Mouse (Mus musculus): Measurements from ENCODE around the gene Ippk. TPM values are rescaled to one million over a fixed set of nuclear protein-coding genes. Genes with fewer than 3 reads are reported as not detected.

The Ippk gene
- polyA plus RNA-seq, 1 experiment: 4.5 TPM

DNA sequence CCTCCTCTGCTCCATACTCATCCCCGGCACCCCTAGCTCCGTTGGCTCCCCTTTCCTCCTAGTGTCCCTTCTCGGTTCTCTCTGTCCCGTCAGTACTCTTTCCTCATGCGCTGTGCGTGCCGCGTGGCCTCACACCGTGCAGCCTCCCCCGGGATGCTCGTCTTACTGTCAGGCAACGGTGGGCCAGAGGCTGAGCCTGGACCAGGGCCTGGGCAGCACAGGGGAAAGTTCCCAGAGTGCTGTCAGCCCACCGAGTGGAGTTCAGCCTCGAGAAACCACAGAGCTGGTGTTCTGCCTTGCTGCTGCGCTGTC is 513 bp downstream of the Ippk start:
- Histone ChIP-seq H3K79me2 (ENCODE audit: control insufficient read depth, insufficient read depth) (peaks cover 58% of the 10 kb centered on the region), H3K4me3 (peak overlapping the region; percentile 85), H3K27me3 (ENCODE audit: control insufficient read depth, insufficient read depth, insufficient read length) (no peaks in the 10 kb centered on the region), H3ac (ENCODE audit: control insufficient read depth, insufficient read length) (peak overlapping the region; percentile 55), H3K36me3 (ENCODE audit: control insufficient read depth, insufficient read depth) (no peaks in the 10 kb centered on the region), H3K4me2 (ENCODE audit: low read depth) (peak overlapping the region; percentile 97)
- TF ChIP-seq POLR2A (IDR thresholded peaks at IDR 0.05; ENCODE audit: insufficient read length, low read depth) (no peak), REST (IDR thresholded peaks at IDR 0.05; ENCODE audit: insufficient read depth, insufficient read length) (no peak), TCF3 (IDR thresholded peaks at IDR 0.05; ENCODE audit: insufficient read length, low read depth) (no peak), MYOD1 (IDR thresholded peaks at IDR 0.05; ENCODE audit: control insufficient read depth in 1 of 3, insufficient read length in 2 of 3, low read depth in 2 of 3) (no peak)

DNA sequence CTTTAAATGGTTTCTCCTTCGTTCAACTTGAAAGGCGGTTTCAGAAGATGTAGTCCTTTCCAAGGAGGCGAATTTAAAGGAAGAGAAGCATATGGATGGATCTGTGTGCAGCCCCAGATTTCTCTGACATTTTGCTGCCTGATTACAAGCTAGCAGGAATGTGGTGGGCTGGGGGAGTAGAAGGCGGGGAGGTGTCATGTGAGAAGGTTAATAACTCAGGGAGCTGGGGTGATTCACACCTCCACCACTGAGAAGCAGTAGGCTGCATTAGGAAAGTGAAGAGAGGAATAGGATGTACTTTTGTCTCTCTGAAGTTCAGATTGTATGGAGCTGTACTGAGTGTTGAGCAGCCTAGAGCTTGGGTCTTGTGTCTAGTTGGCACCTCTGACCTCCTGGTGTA is 910 bp downstream of the Ippk start:
- TF ChIP-seq USF1 (IDR thresholded peaks at IDR 0.05; ENCODE audit: low read depth): no peak
- TF ChIP-seq POLR2A (IDR thresholded peaks at IDR 0.05; ENCODE audit: insufficient read length, low read depth): no peak
- TF ChIP-seq E2F4 (IDR thresholded peaks at IDR 0.05; ENCODE audit: insufficient read depth): no peak
- no peak for TF ChIP-seq TCF3 (IDR thresholded peaks at IDR 0.05; ENCODE audit: insufficient read length, low read depth)
- TF ChIP-seq CEBPB (IDR thresholded peaks at IDR 0.05; ENCODE audit: insufficient read depth, poor library complexity, severe bottlenecking): no peak
- no peak for TF ChIP-seq MYOD1 (IDR thresholded peaks at IDR 0.05; ENCODE audit: control insufficient read depth in 1 of 3, insufficient read length in 2 of 3, low read depth in 2 of 3)
- TF ChIP-seq MAX (IDR thresholded peaks at IDR 0.05; ENCODE audit: low read depth): no peak
- TF ChIP-seq POLR2AphosphoS2 (IDR thresholded peaks at IDR 0.05; ENCODE audit: insufficient read length, low read depth): no peak
- TF ChIP-seq TCF12 (IDR thresholded peaks at IDR 0.05; ENCODE audit: insufficient read depth, poor library complexity, severe bottlenecking): no peak
- no peak for TF ChIP-seq REST (IDR thresholded peaks at IDR 0.05; ENCODE audit: insufficient read depth, insufficient read length)
- no peak for TF ChIP-seq MYOG (IDR thresholded peaks at IDR 0.05; ENCODE audit: control insufficient read depth in 1 of 3, insufficient read depth in 1 of 3, insufficient read length in 2 of 3, low read depth in 2 of 3)
- TF ChIP-seq SRF (IDR thresholded peaks at IDR 0.05; ENCODE audit: control insufficient read depth, insufficient read length, low read depth): no peak
- Histone ChIP-seq H3ac (ENCODE audit: control insufficient read depth, insufficient read length) (peak overlapping the region; percentile 55), H3K4me3 (peak overlapping the region; percentile 85), H3K27me3 (ENCODE audit: control insufficient read depth, insufficient read depth, insufficient read length) (no peaks in the 10 kb centered on the region), H3K36me3 (ENCODE audit: control insufficient read depth, insufficient read depth) (no peaks in the 10 kb centered on the region), H3K79me2 (ENCODE audit: control insufficient read depth, insufficient read depth) (peaks cover 62% of the 10 kb centered on the region), H3K4me2 (ENCODE audit: low read depth) (peak overlapping the region; percentile 97)

GRCm38 (mm10) chr13:49426736-49427135 is 5.7 kb downstream of the Ippk start:
- no peaks in the 10 kb centered on the region for H3K27me3 ChIP-seq (ENCODE audit: control insufficient read depth, insufficient read depth, insufficient read length)
- no peak overlapping the region for H3K4me2 ChIP-seq (ENCODE audit: low read depth)
- no peak overlapping the region for H3K4me3 ChIP-seq
- H3K36me3 ChIP-seq (ENCODE audit: control insufficient read depth, insufficient read depth): no peaks in the 10 kb centered on the region
- peaks cover 98% of the 10 kb centered on the region for H3K79me2 ChIP-seq (ENCODE audit: control insufficient read depth, insufficient read depth)
- H3ac ChIP-seq (ENCODE audit: control insufficient read depth, insufficient read length): no peak overlapping the region
- TF ChIP-seq TCF12 (IDR thresholded peaks at IDR 0.05; ENCODE audit: insufficient read depth, poor library complexity, severe bottlenecking): no peak

DNA sequence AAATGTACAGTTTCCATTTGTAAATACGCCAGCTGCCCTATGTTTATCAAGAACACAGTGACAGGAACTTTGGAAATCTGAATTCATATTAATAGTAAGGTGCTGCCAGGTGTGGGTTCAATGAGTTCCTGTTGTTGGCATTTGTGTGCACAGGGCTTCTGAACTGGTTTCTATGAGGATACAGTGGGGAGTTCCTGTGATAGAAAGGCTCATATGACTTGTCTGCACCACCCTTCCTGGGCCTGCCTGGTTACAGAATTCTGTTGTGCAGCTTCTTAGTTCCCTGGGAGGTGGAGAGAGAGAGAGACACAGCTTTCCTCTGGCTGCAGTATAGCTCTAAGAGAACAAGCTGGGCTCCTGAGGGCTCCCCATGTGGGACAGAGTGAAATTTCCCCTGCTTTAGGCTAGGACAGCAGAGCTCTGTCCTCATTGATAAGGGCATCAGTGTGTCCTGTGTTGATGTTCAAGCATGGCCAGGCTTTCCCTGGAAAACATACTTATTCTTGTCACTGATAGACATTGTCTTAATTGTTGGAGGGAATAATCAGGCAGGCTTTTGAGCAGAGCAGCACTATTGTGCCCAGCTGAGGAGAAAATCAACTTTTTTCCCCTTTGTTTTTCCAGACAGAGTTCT is 7.1 kb downstream of the Ippk start:
- Histone ChIP-seq H3K79me2 (ENCODE audit: control insufficient read depth, insufficient read depth) (peaks cover 86% of the 10 kb centered on the region), H3K27me3 (ENCODE audit: control insufficient read depth, insufficient read depth, insufficient read length) (no peaks in the 10 kb centered on the region), H3K4me2 (ENCODE audit: low read depth) (no peak overlapping the region), H3ac (ENCODE audit: control insufficient read depth, insufficient read length) (no peak overlapping the region), H3K4me3 (no peak overlapping the region), H3K36me3 (ENCODE audit: control insufficient read depth, insufficient read depth) (peaks cover 10% of the 10 kb centered on the region)
- TF ChIP-seq USF1 (IDR thresholded peaks at IDR 0.05; ENCODE audit: low read depth) (no peak), MYOG (IDR thresholded peaks at IDR 0.05; ENCODE audit: control insufficient read depth in 1 of 3, insufficient read depth in 1 of 3, insufficient read length in 2 of 3, low read depth in 2 of 3) (no peak), POLR2AphosphoS2 (IDR thresholded peaks at IDR 0.05; ENCODE audit: insufficient read length, low read depth) (no peak), TCF3 (IDR thresholded peaks at IDR 0.05; ENCODE audit: insufficient read length, low read depth) (no peak), MAX (IDR thresholded peaks at IDR 0.05; ENCODE audit: low read depth) (no peak), CEBPB (IDR thresholded peaks at IDR 0.05; ENCODE audit: insufficient read depth, poor library complexity, severe bottlenecking) (no peak), E2F4 (IDR thresholded peaks at IDR 0.05; ENCODE audit: insufficient read depth) (no peak), REST (IDR thresholded peaks at IDR 0.05; ENCODE audit: insufficient read depth, insufficient read length) (no peak)

GRCm38 (mm10) chr13:49430529-49430928 is 9.5 kb downstream of the Ippk start:
- no peak for TF ChIP-seq MYOD1 (IDR thresholded peaks at IDR 0.05; ENCODE audit: control insufficient read depth in 1 of 3, insufficient read length in 2 of 3, low read depth in 2 of 3)
- TF ChIP-seq POLR2A (IDR thresholded peaks at IDR 0.05; ENCODE audit: insufficient read length, low read depth): no peak
- no peak for TF ChIP-seq E2F4 (IDR thresholded peaks at IDR 0.05; ENCODE audit: insufficient read depth)
- no peak for TF ChIP-seq REST (IDR thresholded peaks at IDR 0.05; ENCODE audit: insufficient read depth, insufficient read length)
- TF ChIP-seq MYOG (IDR thresholded peaks at IDR 0.05; ENCODE audit: control insufficient read depth in 1 of 3, insufficient read depth in 1 of 3, insufficient read length in 2 of 3, low read depth in 2 of 3): no peak
- no peak for TF ChIP-seq TCF3 (IDR thresholded peaks at IDR 0.05; ENCODE audit: insufficient read length, low read depth)
- TF ChIP-seq TCF12 (IDR thresholded peaks at IDR 0.05; ENCODE audit: insufficient read depth, poor library complexity, severe bottlenecking): no peak
- TF ChIP-seq CEBPB (IDR thresholded peaks at IDR 0.05; ENCODE audit: insufficient read depth, poor library complexity, severe bottlenecking): no peak
- no peak for TF ChIP-seq USF1 (IDR thresholded peaks at IDR 0.05; ENCODE audit: low read depth)
- TF ChIP-seq SRF (IDR thresholded peaks at IDR 0.05; ENCODE audit: control insufficient read depth, insufficient read length, low read depth): no peak
- Histone ChIP-seq H3K4me3 (no peak overlapping the region), H3K27me3 (ENCODE audit: control insufficient read depth, insufficient read depth, insufficient read length) (no peaks in the 10 kb centered on the region), H3K36me3 (ENCODE audit: control insufficient read depth, insufficient read depth) (peaks cover 18% of the 10 kb centered on the region), H3ac (ENCODE audit: control insufficient read depth, insufficient read length) (no peak overlapping the region), H3K79me2 (ENCODE audit: control insufficient read depth, insufficient read depth) (peaks cover 62% of the 10 kb centered on the region), H3K4me2 (ENCODE audit: low read depth) (no peak overlapping the region)

Measured in myocyte (in vitro differentiated cells).